Mouse (Mus musculus) hindbrain, embryonic 11.5 days (tissue): ENCODE data around the gene Gm44805. TPM values are rescaled to one million over a fixed set of nuclear protein-coding genes. Genes with fewer than 3 reads are reported as not detected.
"Not testable (repeated sequence)": the region's sequence is repeated elsewhere in the genome, so short reads cannot be mapped to it uniquely, and the experiment has no call there.

Source experiments
- ATAC-seq: fragments of 200-750 bp; cut with Nextera tagmentation; 2 replicates; pipeline ENCODE4 v1.8.0; 2017; ENCODE audit warnings: mild to moderate bottlenecking, moderate TSS enrichment, moderate library complexity; ENCODE audit not compliant: low FRiP score
- DNase-seq: peaks from one replicate; pipeline ENCODE4 v3.0.0-alpha.2; 2015; ENCODE audit warnings: low spot score
- H3K27ac ChIP-seq: fragments of 300-500 bp; sonication (generic); 2 replicates; pipeline ENCODE4 v1.5.1; 2014; ENCODE audit warnings: mild to moderate bottlenecking, low read depth, low read length
- H3K27me3 ChIP-seq: fragments of 300-500 bp; sonication (generic); 2 replicates; pipeline ENCODE4 v1.6.1; 2014; ENCODE audit warnings: mild to moderate bottlenecking, low read length, moderate library complexity, mixed read lengths; ENCODE audit not compliant: control insufficient read depth, insufficient read depth
- H3K36me3 ChIP-seq: fragments of 300-500 bp; sonication (generic); 2 replicates; pipeline ENCODE4 v1.6.1; 2014; ENCODE audit warnings: mild to moderate bottlenecking, low read length, moderate library complexity, mixed read lengths; ENCODE audit not compliant: control insufficient read depth, insufficient read depth
- H3K4me1 ChIP-seq: fragments of 300-500 bp; sonication (generic); replicated peaks from 2 replicates; pipeline ENCODE4 v1.6.1; 2014; ENCODE audit warnings: low read length, mixed read lengths; ENCODE audit not compliant: control insufficient read depth, insufficient read depth
- H3K4me2 ChIP-seq: fragments of 300-500 bp; sonication (generic); replicated peaks from 2 replicates; pipeline ENCODE4 v1.6.1; 2014; ENCODE audit warnings: mild to moderate bottlenecking, low read depth, low read length
- H3K4me3 ChIP-seq: fragments of 300-500 bp; sonication (generic); 2 replicates; pipeline ENCODE4 v1.5.1; 2014; ENCODE audit warnings: low read depth, low read length
- H3K9ac ChIP-seq: fragments of 300-500 bp; sonication (generic); 2 replicates; pipeline ENCODE4 v1.6.1; 2014; ENCODE audit warnings: low read depth, low read length
- H3K9me3 ChIP-seq: fragments of 300-500 bp; sonication (generic); 2 replicates; pipeline ENCODE4 v1.6.1; 2016; ENCODE audit warnings: low read length; ENCODE audit not compliant: control insufficient read depth
- WGBS: fragments of 180-500 bp; shearing (Covaris S2); extraction: QIAGEN DNeasy Blood & Tissue Kit; methylation state at CpG from one replicate; pipeline ENCODE4 v1.1.7; 2014; 5-methylcytosine and 5-hydroxymethylcytosine counted together
- polyA plus RNA-seq: library from polyadenylated mRNA; unstranded; fragments of >200 nt; fragmentation: Nextera tagmentation; extraction: Ambion mirVana; gene quantifications from 2 replicates; pipeline ENCODE4 v1.2.1, GENCODE M21; 2014

Gm44805 gene
- polyA plus RNA-seq, 1 experiment from 2014 or later = not detected

- no peaks in the 10 kb centered on the region for H3K9me3 ChIP-seq
- DNase-seq (no peak), ATAC-seq (no peak)
- H3K27me3 ChIP-seq = no peaks in the 10 kb centered on the region
- H3K4me1 ChIP-seq = no peaks in the 10 kb centered on the region; the same call in 1 of the 2 replicates
- WGBS = 83% methylated on average over 2 of the region's 2 CpGs
- H3K4me2 ChIP-seq = no peak overlapping the region
- H3K9ac ChIP-seq = no peak overlapping the region
- H3K36me3 ChIP-seq = no peaks in the 10 kb centered on the region
- H3K4me3 ChIP-seq = no peak overlapping the region
- H3K27ac ChIP-seq = no peak overlapping the region
Observed at GRCm38 (mm10) chr7:19688611-19689010, 7.4 kb upstream of the Gm44805 start.

DNA sequence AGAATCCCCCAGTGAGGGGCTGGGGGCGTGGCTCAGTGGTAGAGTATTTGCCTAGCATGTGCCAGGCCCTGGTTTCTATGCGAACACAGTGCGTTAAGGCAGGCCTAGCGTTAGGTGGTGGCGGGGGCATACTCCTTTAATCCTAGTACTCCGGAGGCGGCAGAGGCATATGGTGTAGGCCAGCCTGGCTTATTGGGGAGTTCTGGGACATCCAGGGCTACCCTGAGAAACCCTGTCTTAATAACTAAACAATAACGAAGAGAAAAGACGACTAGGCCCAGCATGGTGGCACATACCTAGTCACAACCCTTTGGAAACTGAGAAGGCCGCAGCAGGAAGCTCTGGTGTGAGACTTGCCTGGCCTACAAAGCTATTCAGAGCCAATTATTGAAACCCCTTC lies 6.9 kb upstream of the Gm44805 start:
- Histone ChIP-seq H3K9ac (no peak overlapping the region), H3K27me3 (no peaks in the 10 kb centered on the region), H3K4me1 (no peaks in the 10 kb centered on the region), H3K4me3 (no peak overlapping the region), H3K36me3 (no peaks in the 10 kb centered on the region), H3K9me3 (no peaks in the 10 kb centered on the region), H3K27ac (no peak overlapping the region), H3K4me2 (no peak overlapping the region)
- DNase-seq (no peak), ATAC-seq (no peak)
- WGBS = 92% methylated on average over 10 of the region's 10 CpGs

- not testable (repeated sequence) for H3K36me3 ChIP-seq, ATAC-seq, H3K9ac ChIP-seq, DNase-seq, H3K4me2 ChIP-seq, H3K4me3 ChIP-seq, H3K27me3 ChIP-seq, H3K27ac ChIP-seq, H3K9me3 ChIP-seq, H3K4me1 ChIP-seq
- WGBS = 77% methylated on average over 8 of the region's 8 CpGs
Observed at GRCm38 (mm10) chr7:19686927-19687583, 5.8 kb upstream of the Gm44805 start.

GRCm38 (mm10) chr7:19686521-19686920 lies 5.3 kb upstream of the Gm44805 start:
- no peak for DNase-seq
- H3K9ac ChIP-seq = no peak overlapping the region
- ATAC-seq = no peak
- H3K4me3 ChIP-seq = no peak overlapping the region
- H3K9me3 ChIP-seq = no peaks in the 10 kb centered on the region
- H3K27ac ChIP-seq = no peak overlapping the region
- 90% methylated on average over 6 of the region's 6 CpGs for WGBS
- no peak overlapping the region for H3K4me2 ChIP-seq
- H3K4me1 ChIP-seq = no peaks in the 10 kb centered on the region
- no peaks in the 10 kb centered on the region for H3K27me3 ChIP-seq
- H3K36me3 ChIP-seq = no peaks in the 10 kb centered on the region

GRCm38 (mm10) chr7:19685374-19685773 lies 4.2 kb upstream of the Gm44805 start:
- no peak overlapping the region for H3K4me2 ChIP-seq
- H3K27me3 ChIP-seq = no peaks in the 10 kb centered on the region
- H3K4me3 ChIP-seq = no peak overlapping the region
- H3K4me1 ChIP-seq = no peaks in the 10 kb centered on the region
- no peaks in the 10 kb centered on the region for H3K9me3 ChIP-seq
- WGBS = 63% methylated on average over 4 of the region's 4 CpGs
- no peak overlapping the region for H3K9ac ChIP-seq
- H3K27ac ChIP-seq = no peak overlapping the region
- no peaks in the 10 kb centered on the region for H3K36me3 ChIP-seq
- no peak for ATAC-seq
- DNase-seq = no peak

DNA sequence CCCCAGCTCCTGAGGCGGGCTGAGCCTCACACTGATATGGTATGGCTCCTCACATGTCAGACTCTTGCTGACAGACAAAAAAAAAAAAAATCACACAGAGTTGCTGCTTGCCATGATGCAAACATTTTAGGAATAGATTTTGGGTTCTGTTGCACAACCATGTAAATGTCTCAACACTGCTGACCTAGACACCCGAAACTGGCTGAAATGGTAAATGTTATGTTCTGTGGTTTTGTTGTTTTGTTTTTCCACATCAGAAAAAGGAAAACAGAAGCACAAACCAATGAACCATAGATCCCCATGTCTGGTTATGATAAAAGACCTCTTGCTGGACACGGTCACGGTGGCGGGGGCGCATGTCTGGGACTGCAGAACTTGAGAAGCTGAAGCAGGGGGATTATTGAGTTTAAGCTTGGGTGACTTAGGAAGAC lies 2.6 kb upstream of the Gm44805 start:
- DNase-seq (no peak), ATAC-seq (no peak)
- Histone ChIP-seq H3K27me3 (no peaks in the 10 kb centered on the region), H3K9me3 (no peaks in the 10 kb centered on the region), H3K9ac (no peak overlapping the region), H3K4me1 (no peaks in the 10 kb centered on the region), H3K4me3 (no peak overlapping the region), H3K36me3 (no peaks in the 10 kb centered on the region), H3K4me2 (no peak overlapping the region), H3K27ac (no peak overlapping the region)
- 83% methylated on average over 6 of the region's 6 CpGs for WGBS

- H3K4me2 ChIP-seq = no peak overlapping the region
- no peak overlapping the region for H3K27ac ChIP-seq
- WGBS = 87% methylated on average over 3 of the region's 3 CpGs
- no peaks in the 10 kb centered on the region for H3K4me1 ChIP-seq
- ATAC-seq (no peak), DNase-seq (no peak)
- H3K9ac ChIP-seq = no peak overlapping the region
- no peaks in the 10 kb centered on the region for H3K9me3 ChIP-seq
- H3K36me3 ChIP-seq = no peaks in the 10 kb centered on the region
- no peaks in the 10 kb centered on the region for H3K27me3 ChIP-seq
- H3K4me3 ChIP-seq = no peak overlapping the region
Observed at GRCm38 (mm10) chr7:19682979-19683378, 1.8 kb upstream of the Gm44805 start.

DNA sequence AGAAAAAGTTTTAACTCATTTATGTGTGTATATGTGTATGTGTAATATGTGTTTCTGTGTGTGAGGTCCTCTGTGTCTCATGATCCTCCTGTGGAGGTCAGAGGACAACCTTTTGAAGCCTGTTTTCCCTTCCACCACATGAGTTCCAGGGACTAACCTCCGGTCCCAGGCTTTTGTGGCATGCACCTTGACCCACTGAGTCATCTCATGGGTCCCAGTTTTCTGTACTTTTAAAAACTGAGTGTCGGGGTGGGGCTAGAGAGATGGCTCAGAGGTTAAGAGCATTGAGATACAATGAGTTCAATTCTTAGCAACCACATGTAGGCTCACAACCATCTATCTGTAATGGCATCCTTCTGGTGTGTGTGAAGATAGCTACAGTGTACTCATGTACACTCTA lies 521 bp downstream of the Gm44805 start:
- no peak overlapping the region for H3K4me3 ChIP-seq
- no peak overlapping the region for H3K4me2 ChIP-seq
- no peaks in the 10 kb centered on the region for H3K9me3 ChIP-seq
- no peak for ATAC-seq
- H3K27ac ChIP-seq = no peak overlapping the region
- DNase-seq = no peak
- H3K36me3 ChIP-seq = no peaks in the 10 kb centered on the region
- no peaks in the 10 kb centered on the region for H3K27me3 ChIP-seq
- no peak overlapping the region for H3K9ac ChIP-seq
- WGBS = 80% methylated on average over 2 of the region's 2 CpGs
- H3K4me1 ChIP-seq = no peaks in the 10 kb centered on the region

DNA sequence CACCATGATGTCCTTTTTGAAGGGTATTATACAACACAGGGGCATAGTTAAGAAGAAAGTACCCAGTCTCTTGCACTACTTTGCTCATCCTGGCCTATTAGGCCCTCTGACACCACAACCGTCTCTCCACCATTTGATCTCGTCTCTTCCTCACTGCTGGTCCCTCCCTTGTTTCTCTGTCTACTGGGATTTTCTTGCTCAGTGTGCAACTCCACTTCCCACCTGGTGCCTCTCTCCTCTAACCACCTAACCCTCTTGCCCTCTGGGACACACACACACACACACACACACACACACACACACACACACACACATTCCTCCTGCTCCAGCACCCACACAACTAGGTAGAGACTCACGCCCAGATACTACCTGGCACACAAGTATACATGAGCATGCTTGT lies 2.3 kb downstream of the Gm44805 start:
- no peak overlapping the region for H3K27ac ChIP-seq
- WGBS = 92% methylated on average over 3 of the region's 3 CpGs
- no peak overlapping the region for H3K4me2 ChIP-seq
- H3K36me3 ChIP-seq = no peaks in the 10 kb centered on the region
- no peaks in the 10 kb centered on the region for H3K4me1 ChIP-seq
- no peak overlapping the region for H3K9ac ChIP-seq
- H3K9me3 ChIP-seq = no peaks in the 10 kb centered on the region
- H3K27me3 ChIP-seq = no peaks in the 10 kb centered on the region
- ATAC-seq (no peak), DNase-seq (no peak)
- no peak overlapping the region for H3K4me3 ChIP-seq
